Mouse (Mus musculus): ENCODE results near the gene Als2cl. TPM values are rescaled to one million over a fixed set of nuclear protein-coding genes. Genes with fewer than 3 reads are reported as not detected.

The Als2cl gene
- polyA plus RNA-seq, 1 experiment from 2014 or later = 1.7 TPM

Small RNA genes lying within 50 kb of the gene (microRNA-seq; reads per million reads assigned to microRNA genes)
- gene Gm24269 = not detected

Other genes with a start within 250 kb of the Als2cl start
- gene Nbeal2, start 225.7 kb upstream of the Als2cl start, polyA plus RNA-seq (2016; fragmentation: Nextera tagmentation; extraction: Ambion mirVana) = 2.0 and 2.3 TPM in 2 replicates
- gene Ccdc12, start 223.4 kb upstream of the Als2cl start, polyA plus RNA-seq (2016; fragmentation: Nextera tagmentation; extraction: Ambion mirVana) = 139 and 143 TPM in 2 replicates
- gene Myl3, start 138.0 kb upstream of the Als2cl start, polyA plus RNA-seq (2016; fragmentation: Nextera tagmentation; extraction: Ambion mirVana) = 1.3 and 1.5 TPM in 2 replicates
- 16.1 and 18.6 TPM in 2 replicates for gene Pth1r, start 132.7 kb upstream of the Als2cl start, polyA plus RNA-seq (2016; fragmentation: Nextera tagmentation; extraction: Ambion mirVana)
- gene Prss42, start 81.7 kb upstream of the Als2cl start, polyA plus RNA-seq (2016; fragmentation: Nextera tagmentation; extraction: Ambion mirVana) = not detected in 2 replicates
- gene Prss44, start 65.9 kb upstream of the Als2cl start, polyA plus RNA-seq (2016; fragmentation: Nextera tagmentation; extraction: Ambion mirVana) = not detected in 2 replicates
- not detected in 2 replicates for gene Prss43, start 53.2 kb upstream of the Als2cl start, polyA plus RNA-seq (2016; fragmentation: Nextera tagmentation; extraction: Ambion mirVana)
- not detected in 2 replicates for gene Prss45, start 45.3 kb upstream of the Als2cl start, polyA plus RNA-seq (2016; fragmentation: Nextera tagmentation; extraction: Ambion mirVana)
- gene Prss46, start 35.4 kb upstream of the Als2cl start, polyA plus RNA-seq (2016; fragmentation: Nextera tagmentation; extraction: Ambion mirVana) = not detected in 2 replicates
- 0.17 TPM in 1 of 2 replicates, not detected in the other for gene Prss50, start 21.9 kb upstream of the Als2cl start, polyA plus RNA-seq (2016; fragmentation: Nextera tagmentation; extraction: Ambion mirVana)
- gene Tmie, start 243 bp downstream of the Als2cl start, polyA plus RNA-seq (2016; fragmentation: Nextera tagmentation; extraction: Ambion mirVana) = 0.42 and 0.43 TPM in 2 replicates
- not detected in 2 replicates for gene Fam240a, start 37.0 kb downstream of the Als2cl start, polyA plus RNA-seq (2016; fragmentation: Nextera tagmentation; extraction: Ambion mirVana)
- gene Tdgf1, start 66.3 kb downstream of the Als2cl start, polyA plus RNA-seq (2016; fragmentation: Nextera tagmentation; extraction: Ambion mirVana) = not detected in 2 replicates
- gene Lrrc2, start 71.7 kb downstream of the Als2cl start, polyA plus RNA-seq (2016; fragmentation: Nextera tagmentation; extraction: Ambion mirVana) = not detected in 2 replicates
- gene Rtp3, start 110.7 kb downstream of the Als2cl start, polyA plus RNA-seq (2016; fragmentation: Nextera tagmentation; extraction: Ambion mirVana) = not detected in 2 replicates
- gene Ltf, start 139.4 kb downstream of the Als2cl start, polyA plus RNA-seq (2016; fragmentation: Nextera tagmentation; extraction: Ambion mirVana) = 0.68 and 0.85 TPM in 2 replicates
- gene Ccrl2, start 177.6 kb downstream of the Als2cl start, polyA plus RNA-seq (2016; fragmentation: Nextera tagmentation; extraction: Ambion mirVana) = 0.69 and 0.91 TPM in 2 replicates
- 48.8 and 52.8 TPM in 2 replicates for gene Lrrfip2, start 237.7 kb downstream of the Als2cl start, polyA plus RNA-seq (2016; fragmentation: Nextera tagmentation; extraction: Ambion mirVana)

Measured in forebrain, embryonic 12.5 days (tissue).